ENCODE assay signal across 17 mouse cellular contexts in the genomic region with DNA sequence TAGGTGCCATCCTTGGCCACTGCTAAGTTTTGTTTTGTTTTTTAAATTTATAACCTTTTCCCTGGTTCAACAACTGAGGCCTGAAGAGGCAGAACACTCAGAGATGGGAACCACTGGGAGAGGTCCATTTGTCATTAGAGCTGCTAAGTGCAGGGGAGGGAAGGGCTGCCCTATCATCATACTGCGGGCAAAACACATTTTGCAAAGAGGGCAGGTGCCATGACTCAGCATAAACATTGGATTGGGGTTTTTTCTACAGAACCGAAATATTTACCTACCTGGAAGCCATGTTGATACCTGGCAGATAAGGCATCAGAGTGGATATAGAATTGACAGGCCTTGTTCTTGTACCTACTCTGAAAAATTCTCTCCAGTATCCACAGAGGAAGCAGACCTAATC. TPM values are rescaled to one million over a fixed set of nuclear protein-coding genes. Genes with fewer than 3 reads are reported as not detected.
DNase-seq lines count a peak whose midpoint lies in the region; ATAC-seq and TF ChIP-seq lines count a peak whose summit lies in the region.
"Had no signal": no experiment of that assay in that cellular context is flagged by ENCODE, and none has a peak within 500 bp of the region (broad histone marks: within the 10 kb centered on the region; RNA-seq: fewer than 3 reads in every experiment).

No protein-coding gene starts in this region.

- no peaks in the 10 kb centered on the region for H3K36me3 ChIP-seq in spleen, adult 2 months (ENCODE audit: control insufficient read depth, insufficient read depth, low read length)
- no peaks in the 10 kb centered on the region for H3K36me3 ChIP-seq in liver, embryonic 13.5 days
- H3K36me3 ChIP-seq in stomach, embryonic 16.5 days (ENCODE audit: control insufficient read depth, insufficient read depth, low read length): no peaks in the 10 kb centered on the region
- no peaks in the 10 kb centered on the region for H3K36me3 ChIP-seq in kidney, embryonic 15.5 days
- H3K36me3 ChIP-seq: forebrain, embryonic 10.5 days; heart, embryonic 13.5 days; limb, embryonic 13.5 days; midbrain, embryonic 10.5 days; neural tube, embryonic 15.5 days had no signal

- peak; percentile 81 for ATAC-seq in liver, embryonic 13.5 days (ENCODE audit: low read depth)
- 0 out of 2 replicates have a peak, but pooled peaks have one; percentile 60 for ATAC-seq in stomach, embryonic 16.5 days (ENCODE audit: insufficient read depth, low FRiP score)
- no peak for ATAC-seq in kidney, embryonic 15.5 days (replicated peaks; ENCODE audit: low FRiP score)

- H3K9ac ChIP-seq in liver, embryonic 13.5 days: peak overlapping the region; percentile 68
- no peak overlapping the region for H3K9ac ChIP-seq in stomach, embryonic 16.5 days (ENCODE audit: low read length)
- no peak overlapping the region for H3K9ac ChIP-seq in kidney, embryonic 15.5 days
- H3K9ac ChIP-seq: heart, embryonic 13.5 days; limb, embryonic 13.5 days; neural tube, embryonic 15.5 days had no signal

- H3K9me3 ChIP-seq in liver, embryonic 13.5 days (replicated peaks): no peaks in the 10 kb centered on the region
- H3K9me3 ChIP-seq in stomach, embryonic 16.5 days (replicated peaks; ENCODE audit: control insufficient read depth, low read length): no peaks in the 10 kb centered on the region
- no peaks in the 10 kb centered on the region for H3K9me3 ChIP-seq in kidney, embryonic 15.5 days (replicated peaks)
- H3K9me3 ChIP-seq: forebrain, embryonic 10.5 days; heart, embryonic 13.5 days; limb, embryonic 13.5 days; midbrain, embryonic 10.5 days; neural tube, embryonic 15.5 days had no signal

- TF ChIP-seq CTCF in spleen, adult 2 months (IDR thresholded peaks at IDR 0.05; ENCODE audit: extremely low read depth, insufficient read depth, insufficient read length, insufficient replicate concordance): no peak
- TF ChIP-seq CTCF in bone marrow, adult 2 months (IDR thresholded peaks at IDR 0.05; ENCODE audit: control insufficient read depth, insufficient read depth, low read length): no peak

- peaks cover 12% of the 10 kb centered on the region; the same call in 1 of the 2 replicates for H3K4me1 ChIP-seq in spleen, adult 2 months (ENCODE audit: control insufficient read depth, insufficient read depth, insufficient read length)
- H3K4me1 ChIP-seq in bone marrow, adult 2 months (ENCODE audit: control insufficient read depth, insufficient read depth, low read length): peaks cover 12% of the 10 kb centered on the region
- peaks cover 95% of the 10 kb centered on the region for H3K4me1 ChIP-seq in liver, embryonic 13.5 days (replicated peaks)
- 0 out of 2 replicates have a peak, but pooled peaks cover under 1% of the 10 kb centered on the region for H3K4me1 ChIP-seq in stomach, embryonic 16.5 days (ENCODE audit: control insufficient read depth, insufficient read depth, low read length)
- H3K4me1 ChIP-seq in kidney, embryonic 15.5 days: no peaks in the 10 kb centered on the region
- H3K4me1 ChIP-seq: forebrain, embryonic 10.5 days; heart, embryonic 13.5 days; limb, embryonic 13.5 days; midbrain, embryonic 10.5 days; neural tube, embryonic 15.5 days had no signal

- no peak for DNase-seq in spleen, adult 2 months (ENCODE audit: low read depth in 1 of 2, low spot score in 2 of 2)
- DNase-seq in spleen, adult 18-20 months: no peak
- peak; percentile 76 for DNase-seq in liver, embryonic 13.5 days
- DNase-seq in urinary bladder, postnatal 25 days (ENCODE audit: low spot score): no peak
- no peak for DNase-seq in right cerebral cortex, postnatal 36 days (ENCODE audit: low spot score in 2 of 2)
- DNase-seq: adrenal gland, postnatal 25 days; gastrocnemius, postnatal 36 days; lung, postnatal 10 days; retina, postnatal 1 day had no signal

- peak overlapping the region; percentile 20; the same call in 1 of the 2 replicates for H3K27ac ChIP-seq in spleen, adult 2 months (ENCODE audit: insufficient read depth, low read length)
- H3K27ac ChIP-seq in bone marrow, adult 2 months (ENCODE audit: control insufficient read depth, insufficient read depth, low read depth, low read length, poor library complexity): peak overlapping the region; percentile 70
- H3K27ac ChIP-seq in liver, embryonic 13.5 days: peak overlapping the region; percentile 97
- no peak overlapping the region for H3K27ac ChIP-seq in stomach, embryonic 16.5 days (ENCODE audit: low read length)
- no peak overlapping the region for H3K27ac ChIP-seq in kidney, embryonic 15.5 days
- H3K27ac ChIP-seq: forebrain, embryonic 10.5 days; heart, embryonic 13.5 days; limb, embryonic 13.5 days; midbrain, embryonic 10.5 days; neural tube, embryonic 15.5 days had no signal

- no peaks in the 10 kb centered on the region for H3K27me3 ChIP-seq in spleen, adult 2 months (ENCODE audit: control insufficient read depth, insufficient read depth, low read length)
- no peaks in the 10 kb centered on the region for H3K27me3 ChIP-seq in liver, embryonic 13.5 days
- H3K27me3 ChIP-seq in stomach, embryonic 16.5 days (ENCODE audit: control insufficient read depth, insufficient read depth, low read length): no peaks in the 10 kb centered on the region
- no peaks in the 10 kb centered on the region for H3K27me3 ChIP-seq in kidney, embryonic 15.5 days
- H3K27me3 ChIP-seq: heart, embryonic 13.5 days; limb, embryonic 13.5 days; neural tube, embryonic 15.5 days had no signal

- TF ChIP-seq POLR2A in spleen, adult 2 months (IDR thresholded peaks at IDR 0.05; ENCODE audit: low read depth, low read length): no peak
- TF ChIP-seq POLR2A in bone marrow, adult 2 months (IDR thresholded peaks at IDR 0.05; ENCODE audit: borderline replicate concordance, control insufficient read depth, low read depth, low read length): no peak

- peak overlapping the region; percentile 56 for H3K4me2 ChIP-seq in liver, embryonic 13.5 days
- H3K4me2 ChIP-seq in stomach, embryonic 16.5 days (ENCODE audit: low read depth, low read length): no peak overlapping the region
- H3K4me2 ChIP-seq in kidney, embryonic 15.5 days: no peak overlapping the region
- H3K4me2 ChIP-seq: heart, embryonic 13.5 days; limb, embryonic 13.5 days; neural tube, embryonic 15.5 days had no signal

- H3K4me3 ChIP-seq in spleen, adult 2 months (ENCODE audit: extremely low read depth, insufficient read depth, insufficient read length): no peak overlapping the region
- no peak overlapping the region for H3K4me3 ChIP-seq in bone marrow, adult 2 months (replicated peaks; ENCODE audit: control insufficient read depth, low read depth, low read length)
- H3K4me3 ChIP-seq in liver, embryonic 13.5 days (replicated peaks): no peak overlapping the region; the same call in 1 of the 2 replicates
- no peak overlapping the region for H3K4me3 ChIP-seq in stomach, embryonic 16.5 days (replicated peaks; ENCODE audit: low read length)
- H3K4me3 ChIP-seq in kidney, embryonic 15.5 days (replicated peaks): no peak overlapping the region
- H3K4me3 ChIP-seq: forebrain, embryonic 10.5 days; heart, embryonic 13.5 days; limb, embryonic 13.5 days; midbrain, embryonic 10.5 days; neural tube, embryonic 15.5 days had no signal

- WGBS in spleen, adult 2 months: 30% methylated on average over 2 of the region's 2 CpGs
- WGBS in bone marrow, adult 2 months: 35% methylated on average over 2 of the region's 2 CpGs
- WGBS in liver, embryonic 13.5 days (ENCODE audit: insufficient replicate concordance): 11% methylated on average over 2 of the region's 2 CpGs
- WGBS in stomach, embryonic 16.5 days: 43% methylated on average over 2 of the region's 2 CpGs
- WGBS in kidney, embryonic 15.5 days: 76% methylated on average over 2 of the region's 2 CpGs

RNA-seq across cellular contexts. Expression of a gene that starts 45.6 kb away (rescaled TPM):
- polyA plus RNA-seq in spleen, adult 2 months (2012; rRNA removed): 22.2 and 26.3 TPM in 2 replicates
- 136 TPM in 2 replicates for polyA plus RNA-seq in bone marrow, adult 2 months (2011; ENCODE audit: insufficient read depth, insufficient read length, low replicate concordance, missing spikeins)
- polyA plus RNA-seq in liver, embryonic 13.5 days (2015; fragmentation: Nextera tagmentation; extraction: Ambion mirVana): 26.5 and 26.8 TPM in 2 replicates
- 24.4 and 28.6 TPM in 2 replicates for polyA plus RNA-seq in stomach, embryonic 16.5 days (2015; fragmentation: Nextera tagmentation; extraction: Ambion mirVana)
- polyA plus RNA-seq in kidney, embryonic 15.5 days (2015; fragmentation: Nextera tagmentation; extraction: Ambion mirVana): 26.4 and 31.3 TPM in 2 replicates

Comparison
In these comparisons a context has a peak if more than half of its experiments do, and no peak if none do; other contexts are left out.
1. H3K27ac ChIP-seq: peak in spleen, adult 2 months (single experiment), bone marrow, adult 2 months (single experiment) and liver, embryonic 13.5 days (single experiment); none in stomach, embryonic 16.5 days (single experiment) and kidney, embryonic 15.5 days (single experiment).